Mouse (Mus musculus) testis, adult 2 months (tissue): Measurements from ENCODE around the gene Adamts12. TPM values are rescaled to one million over a fixed set of nuclear protein-coding genes. Genes with fewer than 3 reads are reported as not detected.

Experiments used
- H3K27ac ChIP-seq: fragments of 200-500 bp; 2 replicates; pipeline ENCODE4 v1.5.1; 2012; ENCODE audit warnings: low read depth, low read length; ENCODE audit not compliant: control insufficient read depth, insufficient read depth
- H3K27me3 ChIP-seq: fragments of 200-500 bp; 2 replicates; pipeline ENCODE4 v1.6.1; 2012; ENCODE audit warnings: mild to moderate bottlenecking, low read length, moderate library complexity; ENCODE audit not compliant: control insufficient read depth, insufficient read depth
- H3K36me3 ChIP-seq: fragments of 200-500 bp; 2 replicates; pipeline ENCODE4 v1.6.1; 2012; ENCODE audit warnings: mild to moderate bottlenecking, low read length; ENCODE audit not compliant: control insufficient read depth, insufficient read depth
- H3K4me1 ChIP-seq: fragments of 200-500 bp; 2 replicates; pipeline ENCODE4 v1.6.1; 2012; ENCODE audit warnings: low read length; ENCODE audit not compliant: control insufficient read depth, insufficient read depth
- H3K4me3 ChIP-seq: fragments of 200-500 bp; 2 replicates; pipeline ENCODE4 v1.5.1; 2012; ENCODE audit warnings: low read depth, mild to moderate bottlenecking, low read length, moderate library complexity, mixed read lengths; ENCODE audit not compliant: control insufficient read depth
- CTCF ChIP-seq: fragments of 200-500 bp; IDR thresholded peaks from 2 replicates; pipeline ENCODE4 v1.5.1; 2012; ENCODE audit warnings: low read depth, mild to moderate bottlenecking, inconsistent platforms, low read length, moderate library complexity; ENCODE audit not compliant: control insufficient read depth, insufficient read depth, insufficient replicate concordance
- POLR2A ChIP-seq: fragments of 200-500 bp; IDR thresholded peaks from 2 replicates; pipeline ENCODE4 v1.6.1; 2012; ENCODE audit warnings: low read depth, mild to moderate bottlenecking, inconsistent platforms, low read length, moderate library complexity; ENCODE audit not compliant: control insufficient read depth
- polyA plus RNA-seq: library from polyadenylated mRNA; depleted of rRNA; stranded (reverse); fragments of >200 nt; gene quantifications from 2 replicates; pipeline ENCODE4 v1.2.3, GENCODE M21; 2012

Adamts12 gene
- polyA plus RNA-seq, 1 experiment = 0.26 TPM

DNA sequence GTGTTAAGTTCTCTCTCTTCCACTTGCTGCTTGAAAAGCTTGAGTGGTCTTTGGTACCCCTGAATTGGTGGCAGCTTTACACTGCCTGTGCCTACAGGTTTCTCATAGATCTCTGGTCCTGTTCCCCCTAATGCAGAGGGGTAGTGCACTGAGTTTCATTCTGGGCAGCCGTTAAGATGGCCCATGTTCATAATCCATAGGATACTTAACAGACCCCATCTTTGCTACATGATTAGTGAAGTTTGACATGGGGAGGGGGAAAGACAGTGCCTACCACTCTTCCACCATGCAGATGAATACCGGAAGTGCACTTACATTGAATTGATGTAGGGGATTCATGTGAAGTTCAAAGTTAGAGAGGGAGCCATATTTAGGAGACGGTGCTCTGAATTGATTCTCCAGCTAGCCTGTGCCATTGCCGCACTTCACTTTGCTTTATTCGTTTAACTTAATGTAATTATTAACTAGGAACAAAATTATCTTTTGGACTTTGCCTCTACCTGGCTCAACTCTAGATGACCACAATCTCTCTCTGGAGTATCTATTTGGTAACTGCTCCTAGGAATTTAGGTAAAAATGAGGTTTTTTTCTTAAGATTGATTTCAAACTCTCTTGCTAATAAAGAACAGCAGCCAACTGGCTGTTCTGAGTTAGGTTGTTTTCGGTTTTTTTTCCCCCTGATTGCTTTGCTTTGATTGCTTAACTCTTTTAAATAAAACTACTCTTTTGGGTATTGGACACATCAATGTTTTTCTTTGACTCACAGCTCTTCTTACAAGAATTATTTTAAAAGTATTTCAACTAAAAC lies 214.9 kb downstream of the Adamts12 start:
- Histone ChIP-seq H3K4me3 (no peak overlapping the region), H3K27ac (no peak overlapping the region), H3K27me3 (no peaks in the 10 kb centered on the region), H3K36me3 (no peaks in the 10 kb centered on the region), H3K4me1 (no peaks in the 10 kb centered on the region)
- no peak for TF ChIP-seq POLR2A
- TF ChIP-seq CTCF = no peak

- no peaks in the 10 kb centered on the region for H3K36me3 ChIP-seq
- TF ChIP-seq POLR2A = no peak
- no peak for TF ChIP-seq CTCF
- H3K27ac ChIP-seq = no peak overlapping the region
Observed at GRCm38 (mm10) chr15:11280689-11281264, 216.2 kb downstream of the Adamts12 start.

DNA sequence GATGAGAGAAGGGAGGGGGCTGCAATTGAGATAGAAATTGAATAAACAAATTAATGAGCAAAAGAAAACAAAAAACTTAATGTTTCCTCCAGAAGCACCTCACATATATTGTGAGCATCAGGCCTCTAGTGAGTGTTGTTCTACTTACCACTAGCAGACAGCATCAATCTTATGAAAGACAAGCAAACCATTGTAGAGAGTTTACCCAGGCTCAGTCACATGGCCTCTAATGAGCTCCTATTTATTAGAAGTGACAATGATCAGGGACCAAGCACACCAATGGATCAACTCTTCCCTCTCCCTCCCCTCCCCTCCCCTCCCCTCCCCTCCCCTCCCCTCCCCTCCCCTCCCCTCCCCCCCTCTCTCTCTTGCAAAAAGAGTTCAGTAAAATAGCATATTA lies 218.6 kb downstream of the Adamts12 start:
- Histone ChIP-seq H3K4me3 (no peak overlapping the region), H3K36me3 (no peaks in the 10 kb centered on the region), H3K4me1 (no peaks in the 10 kb centered on the region), H3K27me3 (no peaks in the 10 kb centered on the region), H3K27ac (no peak overlapping the region)
- TF ChIP-seq CTCF (no peak), POLR2A (no peak)

More at GRCm38 (mm10) chr15:11280689-11281264, 216.2 kb downstream of the Adamts12 start:
- Histone ChIP-seq H3K4me1 (no peaks in the 10 kb centered on the region), H3K27me3 (no peaks in the 10 kb centered on the region), H3K4me3 (no peak overlapping the region)

GRCm38 (mm10) chr15:11287780-11288179 lies 223.2 kb downstream of the Adamts12 start:
- H3K27ac ChIP-seq = no peak overlapping the region
- TF ChIP-seq POLR2A (no peak), CTCF (no peak)
- H3K4me3 ChIP-seq = no peak overlapping the region
- no peaks in the 10 kb centered on the region for H3K36me3 ChIP-seq
- no peaks in the 10 kb centered on the region for H3K4me1 ChIP-seq
- no peaks in the 10 kb centered on the region for H3K27me3 ChIP-seq

DNA sequence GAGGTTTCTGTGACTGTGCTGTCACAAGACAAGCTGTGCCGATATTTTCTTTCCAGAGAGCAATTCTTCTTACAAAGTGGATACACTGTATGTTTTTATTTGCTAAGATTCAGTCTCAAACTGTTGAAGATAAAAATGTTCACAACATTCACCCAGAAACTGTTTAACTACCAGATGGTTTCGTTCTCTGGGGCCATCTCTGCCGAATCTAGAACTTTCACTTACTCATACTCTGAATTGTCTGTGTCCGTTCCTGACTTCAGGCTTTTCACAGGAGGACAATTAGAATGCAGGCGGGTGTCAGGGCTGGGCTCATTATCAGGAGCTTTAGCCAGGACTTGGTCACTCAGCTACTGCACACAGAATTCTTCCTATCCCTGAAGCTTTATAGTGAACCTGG lies 227.7 kb downstream of the Adamts12 start:
- TF ChIP-seq POLR2A = no peak
- TF ChIP-seq CTCF = no peak
- Histone ChIP-seq H3K27me3 (no peaks in the 10 kb centered on the region), H3K36me3 (no peaks in the 10 kb centered on the region), H3K27ac (no peak overlapping the region), H3K4me1 (no peaks in the 10 kb centered on the region), H3K4me3 (no peak overlapping the region)

DNA sequence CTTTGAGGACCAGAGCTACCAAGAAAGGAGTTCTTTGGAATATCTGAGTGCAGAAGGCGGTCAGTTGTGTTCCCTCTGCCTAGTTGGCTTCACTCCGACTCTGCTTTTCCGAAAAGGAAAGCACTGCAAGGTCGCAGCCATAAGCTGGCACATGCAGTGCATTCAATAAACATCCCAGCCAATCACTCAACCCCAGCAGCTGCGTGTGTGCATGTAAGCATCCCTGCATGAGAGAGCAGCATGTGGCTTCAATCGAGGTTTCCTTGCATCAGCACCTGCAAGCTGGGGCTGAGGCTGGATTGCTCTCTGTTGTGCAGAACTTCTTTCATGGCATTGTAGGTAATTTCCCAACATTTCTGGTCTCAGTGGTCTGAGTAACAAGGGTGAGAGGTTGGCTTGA lies 230.4 kb downstream of the Adamts12 start:
- no peaks in the 10 kb centered on the region for H3K27me3 ChIP-seq
- no peaks in the 10 kb centered on the region for H3K36me3 ChIP-seq
- no peak overlapping the region for H3K27ac ChIP-seq
- H3K4me3 ChIP-seq = no peak overlapping the region
- TF ChIP-seq POLR2A (no peak), CTCF (no peak)
- no peaks in the 10 kb centered on the region for H3K4me1 ChIP-seq

GRCm38 (mm10) chr15:11297960-11298359 lies 233.4 kb downstream of the Adamts12 start:
- H3K4me1 ChIP-seq = no peaks in the 10 kb centered on the region

More at GRCm38 (mm10) chr15:11297960-11298359, 233.4 kb downstream of the Adamts12 start:
- no peak for TF ChIP-seq CTCF
- no peak for TF ChIP-seq POLR2A
- no peaks in the 10 kb centered on the region for H3K27me3 ChIP-seq
- H3K4me3 ChIP-seq = no peak overlapping the region
- H3K36me3 ChIP-seq = no peaks in the 10 kb centered on the region
- H3K27ac ChIP-seq = no peak overlapping the region
